Mouse (Mus musculus) heart, adult 8-10 months (tissue): ENCODE measurements around the gene Raver1. TPM values are rescaled to one million over a fixed set of nuclear protein-coding genes. Genes with fewer than 3 reads are reported as not detected.
"Not testable (repeated sequence)": the region's sequence is repeated elsewhere in the genome, so short reads cannot be mapped to it uniquely, and the experiment has no call there.

Experiments
- DNase-seq: peaks from one replicate; pipeline ENCODE4 v3.0.0; 2022; ENCODE audit warnings: low spot score
- total RNA-seq, 4 experiments: library from RNA; stranded (reverse); gene quantifications; 2 replicates each; pipeline ENCODE4 v1.2.4; 2022

Gene Raver1
- total RNA-seq, 4 experiments from 2014 or later = 25.7 to 26.2 (median 26.0) TPM

GRCm38 (mm10) chr9:21105760-21106564 lies 14.2 kb upstream of the Raver1 start:
- no peak for DNase-seq

- no peak for DNase-seq
Observed at GRCm38 (mm10) chr9:21104814-21105213, 13.0 kb upstream of the Raver1 start.

DNA sequence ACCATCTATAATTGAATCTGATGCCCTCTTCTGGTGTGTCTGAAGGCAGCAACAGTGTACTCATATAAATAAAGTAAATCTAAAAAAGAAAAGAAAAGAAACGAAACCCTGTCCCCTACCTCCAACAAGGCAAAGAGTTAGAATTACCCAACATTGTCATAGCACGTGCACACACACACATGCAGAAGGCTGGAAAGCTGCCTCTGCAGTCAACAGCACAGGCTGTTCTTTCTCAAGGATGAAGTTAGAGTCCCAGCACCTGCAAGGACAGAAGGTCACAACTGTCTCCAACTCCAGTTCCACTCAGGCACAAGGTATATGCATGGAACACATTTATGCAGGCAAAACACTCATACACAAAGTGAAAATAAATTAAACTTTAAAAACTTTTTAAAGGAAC lies 10.3 kb upstream of the Raver1 start:
- DNase-seq = no peak

DNA sequence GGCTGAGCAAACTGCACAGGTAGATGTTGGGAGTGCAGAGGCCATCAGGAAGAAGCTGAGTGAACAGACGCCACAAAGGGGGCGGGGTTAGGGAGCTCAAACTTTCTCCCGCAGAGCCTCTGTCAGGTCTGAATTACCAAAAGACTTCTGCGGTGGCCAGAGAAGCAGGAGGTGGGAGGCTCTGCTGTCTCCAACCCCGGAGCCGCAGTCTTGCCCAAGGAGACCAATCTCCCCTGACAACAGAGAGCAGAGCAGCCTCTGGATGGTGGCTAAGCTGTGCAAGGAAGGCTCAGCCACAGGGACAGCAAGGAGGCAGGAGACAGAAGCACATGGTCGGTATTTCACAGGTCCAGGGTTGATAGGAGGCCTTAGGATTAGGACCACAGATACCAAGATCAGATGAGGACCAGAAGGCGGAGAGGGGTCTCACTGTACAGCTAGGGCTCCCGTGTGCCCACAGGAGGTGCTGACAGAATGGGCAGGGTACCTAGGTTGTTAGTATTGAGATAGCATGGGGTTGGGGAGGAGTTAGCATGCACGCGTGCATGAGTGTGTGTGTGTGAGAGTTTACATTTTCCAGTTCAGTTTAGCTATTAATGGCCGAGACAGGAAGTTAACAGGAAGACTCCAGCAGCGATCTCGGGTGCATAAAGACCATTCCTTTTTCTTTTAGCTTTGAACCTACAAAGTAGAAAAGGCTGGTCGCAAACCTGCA lies 8.8 kb upstream of the Raver1 start:
- no peak for DNase-seq

- no peak for DNase-seq
Observed at GRCm38 (mm10) chr9:21097793-21098192, 6.0 kb upstream of the Raver1 start.

GRCm38 (mm10) chr9:21095958-21096357 lies 4.2 kb upstream of the Raver1 start:
- no peak for DNase-seq

- no peak for DNase-seq
Observed at GRCm38 (mm10) chr9:21093423-21093822, 1.6 kb upstream of the Raver1 start.

DNA sequence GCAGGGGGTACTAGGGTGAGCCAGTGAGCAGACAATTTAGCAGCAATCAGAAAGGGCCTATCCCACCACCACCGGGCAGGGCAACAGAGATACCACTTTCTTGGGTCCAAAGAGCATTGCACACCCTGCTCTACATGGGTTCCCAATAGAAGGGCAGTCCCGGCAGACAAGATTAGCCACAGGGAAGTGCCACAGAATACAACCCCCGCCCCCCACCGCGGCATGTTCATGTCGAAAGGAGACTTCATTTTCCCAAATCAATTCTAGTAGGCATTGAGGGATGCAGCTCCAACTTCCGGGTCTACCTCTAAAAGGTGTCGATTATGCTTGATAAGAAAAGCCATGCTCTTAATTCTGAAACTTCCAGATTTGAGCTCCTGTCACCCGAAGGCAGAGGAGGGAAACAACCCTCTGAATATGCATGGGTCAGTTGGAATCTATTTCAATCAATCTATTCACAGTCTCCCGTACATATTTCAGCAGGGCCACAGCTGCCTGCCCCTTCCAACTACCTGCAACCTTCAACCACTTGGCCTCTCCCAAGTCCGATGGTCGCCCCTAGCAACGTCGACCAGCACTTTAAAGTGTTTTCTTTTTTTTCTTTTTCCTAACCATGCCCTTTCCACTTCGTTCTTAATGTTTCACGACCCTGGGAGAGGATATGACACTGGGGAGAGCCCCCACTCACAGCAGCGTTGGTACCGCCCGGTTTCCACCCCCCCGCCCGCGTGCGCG lies 669 bp downstream of the Raver1 start:
- no peak for DNase-seq

DNA sequence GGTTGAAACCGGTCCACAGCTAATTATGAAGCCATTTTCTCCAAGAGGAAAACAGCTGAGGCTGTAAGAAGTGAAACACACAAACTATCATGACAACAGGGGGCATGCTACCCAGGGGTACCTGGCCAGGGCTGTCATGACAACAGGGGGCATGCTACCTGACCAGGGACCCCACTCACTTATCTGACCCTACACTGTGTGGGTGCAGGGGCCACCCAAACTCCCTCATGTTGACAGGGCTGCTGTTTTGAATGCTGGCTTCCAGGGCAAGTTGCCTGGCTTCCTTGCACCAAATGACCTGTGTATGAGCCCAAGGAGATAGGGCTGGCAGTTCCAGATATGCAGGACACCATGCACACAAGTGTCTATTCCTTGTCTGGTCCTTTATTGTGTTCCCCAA lies 1.3 kb downstream of the Raver1 start:
- DNase-seq = no peak

DNA sequence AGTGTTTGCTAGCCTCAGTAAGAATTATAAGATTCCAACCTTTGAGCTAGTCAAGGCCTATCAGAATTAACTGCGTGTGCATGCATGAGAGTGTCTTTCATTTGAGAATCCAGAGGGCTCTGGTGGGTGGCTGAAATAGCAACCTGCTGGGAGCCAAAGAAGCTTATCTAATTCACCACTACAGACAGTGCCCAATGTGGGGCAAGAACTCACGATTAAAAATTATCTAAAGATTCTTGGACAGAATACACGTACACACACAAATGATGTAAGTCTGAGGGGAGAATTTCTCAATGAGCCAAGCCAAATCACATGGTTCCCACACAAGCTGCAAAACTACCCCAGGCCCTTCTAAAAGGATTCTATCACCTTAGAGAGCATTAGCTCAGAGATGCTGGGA lies 8.5 kb downstream of the Raver1 start:
- no peak for DNase-seq

GRCm38 (mm10) chr9:21081127-21081526 lies 10.7 kb downstream of the Raver1 start:
- no peak for DNase-seq

GRCm38 (mm10) chr9:21075625-21076024 lies 16.2 kb downstream of the Raver1 start:
- DNase-seq = no peak

- no peak for DNase-seq
Observed at GRCm38 (mm10) chr9:21074173-21074572, 17.6 kb downstream of the Raver1 start.

- peak; percentile 84 for DNase-seq
Observed at GRCm38 (mm10) chr9:21073044-21073840, 18.6 kb downstream of the Raver1 start, which contains the start of the genes Gm49373 and Fdx1l. Gene Gm49373, minus strand, starts transcription at chr9:21073096. Gene Fdx1l, minus strand, starts transcription at chr9:21073614.

GRCm38 (mm10) chr9:21072641-21073040 lies 19.2 kb downstream of the Raver1 start:
- no peak for DNase-seq

DNA sequence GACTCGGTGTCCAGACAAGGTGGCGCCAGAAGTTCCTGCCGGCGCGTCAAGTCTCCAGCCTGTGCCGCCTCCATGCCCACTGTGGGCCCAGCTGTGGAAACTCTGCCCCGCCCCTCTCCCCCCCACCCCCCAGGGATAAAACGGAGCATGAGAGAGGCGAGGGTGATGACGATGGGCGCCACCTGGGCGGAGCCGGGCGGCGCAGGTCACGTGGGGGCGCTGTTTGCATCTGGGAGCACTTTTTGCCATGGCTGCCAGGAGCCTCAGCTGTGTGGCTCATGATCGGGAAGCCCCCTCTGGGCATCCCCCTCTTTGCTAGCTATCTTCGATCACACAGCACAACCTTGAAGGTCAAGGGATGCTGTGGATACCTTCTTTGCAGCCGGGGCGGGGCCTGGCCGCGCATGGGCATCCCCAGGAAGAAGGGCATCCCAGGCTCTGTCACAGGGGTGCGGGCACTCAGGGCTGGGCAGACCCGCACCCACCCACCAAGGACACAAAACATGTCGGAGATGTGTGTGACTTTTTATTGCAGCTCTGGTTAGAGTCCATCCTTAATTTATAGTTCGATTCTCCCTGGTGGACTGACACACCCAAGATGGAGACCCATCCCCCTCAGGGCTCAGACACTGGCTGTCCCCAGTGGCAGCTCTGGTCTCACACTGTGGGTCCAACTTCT lies 24.7 kb downstream of the Raver1 start, which contains the start of gene Zglp1:
TSS of gene Zglp1 (minus strand) at position 88 of the 679 bp plus-strand sequence.
- DNase-seq = no peak

DNA sequence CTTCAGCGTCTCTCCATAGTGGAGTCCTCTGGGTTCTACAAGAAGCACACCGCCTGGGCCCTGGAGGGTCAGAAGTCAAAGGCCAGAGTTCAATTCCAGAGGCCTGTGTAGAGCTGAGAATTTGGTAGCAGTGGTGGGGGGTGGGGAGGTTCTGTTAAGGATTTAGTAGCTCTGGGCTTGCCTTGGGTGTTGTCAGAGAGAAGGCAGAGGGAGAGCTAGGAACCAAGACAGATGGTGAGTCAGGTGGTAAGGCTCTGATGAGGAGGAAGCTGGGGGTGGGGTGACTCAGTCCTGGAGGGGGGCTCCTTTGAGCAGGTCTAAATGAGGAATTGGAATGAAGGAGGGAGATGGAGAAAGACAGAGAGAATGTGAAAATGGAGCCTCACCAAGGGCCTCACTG lies 28.9 kb downstream of the Raver1 start:
- no peak for DNase-seq

DNA sequence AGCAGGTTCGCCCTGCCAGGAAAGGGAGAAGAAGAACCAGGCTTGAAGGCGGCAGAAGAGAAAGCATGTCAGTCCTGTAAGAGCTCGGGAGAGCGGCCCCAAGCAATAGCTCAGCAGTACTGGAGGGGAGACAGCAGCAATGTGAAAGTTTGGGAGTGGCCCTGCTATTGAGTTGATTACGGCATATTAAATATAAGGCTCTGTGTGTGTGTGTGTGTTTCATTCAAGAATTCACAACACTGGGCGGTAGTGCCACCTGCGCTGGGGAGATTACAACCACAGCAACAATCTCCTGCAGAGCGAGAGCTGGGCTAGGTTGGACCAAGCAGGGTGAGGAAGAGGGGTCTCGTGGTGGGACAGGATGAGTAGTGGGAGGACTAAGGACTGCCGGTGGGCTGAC lies 40.2 kb downstream of the Raver1 start:
- DNase-seq = no peak

GRCm38 (mm10) chr9:21045235-21045634 lies 46.6 kb downstream of the Raver1 start:
- DNase-seq = no peak

- not testable (repeated sequence) for DNase-seq
Observed at GRCm38 (mm10) chr9:21044785-21045184, 47.0 kb downstream of the Raver1 start.

DNA sequence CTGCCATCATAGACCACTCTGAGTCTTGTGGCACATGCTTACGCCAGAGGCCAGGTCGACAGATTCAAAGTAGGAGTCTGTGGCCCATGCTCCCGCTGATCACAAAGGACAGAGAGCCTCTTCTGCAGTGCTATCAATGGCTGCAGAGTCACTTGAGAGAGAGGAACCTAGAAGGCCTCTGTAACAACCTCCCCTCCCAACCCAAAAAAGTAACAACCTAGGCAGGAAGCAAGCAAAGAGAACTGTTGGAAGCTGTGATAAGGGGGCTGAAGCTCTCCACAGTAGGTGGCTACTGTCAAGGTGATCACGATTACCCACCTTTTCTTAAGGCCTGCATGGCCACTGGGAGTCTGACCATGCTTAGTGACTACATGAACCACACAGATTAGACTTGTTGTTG lies 48.2 kb downstream of the Raver1 start:
- no peak for DNase-seq
